Mouse (Mus musculus) kidney, adult 10 weeks (tissue): ENCODE data around the gene Rnf2. TPM values are rescaled to one million over a fixed set of nuclear protein-coding genes. Genes with fewer than 3 reads are reported as not detected.

Experiments
- polyA plus RNA-seq: library from polyadenylated mRNA; stranded (reverse); fragments of 350-450 nt; fragmentation: Illumina TruSeq; extraction: RNeasy Lipid Tissue Mini Kit (QIAGEN cat#74804); gene quantifications from one replicate; pipeline ENCODE4 v1.2.3, GENCODE M21; 2014; ENCODE audit warnings: low read depth, low replicate concordance

The Rnf2 gene
- polyA plus RNA-seq = 77.4 TPM

GRCm38 (mm10) chr1:151500531-151501361 is at the start of gene Rnf2:
Gene Rnf2 (minus strand): TSS chr1:151500955.

DNA sequence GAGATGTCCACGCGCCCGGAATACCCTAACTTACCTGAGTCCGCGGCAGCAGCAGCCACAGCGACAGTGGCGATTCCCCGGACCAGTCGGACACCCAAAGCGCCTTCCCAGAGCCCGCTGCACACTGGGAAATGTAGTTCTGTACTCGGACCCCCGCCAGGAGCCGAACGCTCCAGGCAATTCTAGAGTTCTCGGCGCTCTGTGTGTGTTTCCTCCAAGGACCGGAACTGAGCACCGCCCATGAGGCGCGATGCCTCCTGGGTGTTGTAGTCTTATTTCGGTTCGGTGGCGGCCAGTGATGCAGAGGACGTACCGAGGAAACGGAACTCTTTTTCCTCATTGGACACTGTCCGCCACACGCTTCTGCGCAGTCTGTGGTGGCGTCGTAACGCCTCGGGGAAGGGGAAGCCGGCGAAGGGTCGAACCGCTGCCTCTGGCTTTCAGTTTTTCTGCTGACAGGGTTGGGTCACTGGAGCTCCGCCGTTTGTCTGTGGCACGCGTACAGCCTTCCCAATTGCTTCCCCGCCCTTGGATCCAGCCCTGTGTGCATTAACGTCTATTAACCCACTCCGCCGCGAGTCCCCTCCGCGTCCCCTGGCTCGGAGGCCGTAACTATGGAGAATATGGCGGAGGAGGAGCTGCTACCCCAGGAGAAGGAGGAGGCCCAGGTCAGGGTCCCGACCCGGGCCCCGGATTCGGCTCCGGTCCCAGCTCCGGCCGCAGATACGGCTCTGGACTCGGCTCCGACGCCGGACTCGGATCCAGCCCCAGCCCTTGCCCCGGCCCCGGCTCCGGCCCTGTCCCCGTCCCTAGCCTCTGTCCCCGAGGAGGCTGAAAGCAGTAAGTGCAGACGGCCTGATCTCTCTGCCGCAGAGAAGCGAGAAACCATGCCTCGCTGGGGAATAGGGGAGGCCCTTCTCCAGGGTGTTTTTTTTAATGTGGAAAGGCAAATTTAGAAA is 72.2 kb downstream of the Rnf2 start, which contains the start of the genes Swt1 and Trmt1l:
TSS of gene Swt1 (minus strand) at position 193 of the 959 bp plus-strand sequence.
TSS of gene Trmt1l (plus strand) at position 280 of the 959 bp plus-strand sequence.

Other genes starting within 250 kb of the Rnf2 start
- gene Ivns1abp, start 156.5 kb downstream of the Rnf2 start, polyA plus RNA-seq = 1,126 TPM
- gene Swt1, start 72.5 kb downstream of the Rnf2 start, polyA plus RNA-seq = 46.1 TPM
- 30.3 TPM for gene Trmt1l, start 72.4 kb downstream of the Rnf2 start, polyA plus RNA-seq
- 11.4 TPM for gene Fam129a, start 70.2 kb upstream of the Rnf2 start, polyA plus RNA-seq